Mouse (Mus musculus): ENCODE data around the gene A4gnt. TPM values are rescaled to one million over a fixed set of nuclear protein-coding genes. Genes with fewer than 3 reads are reported as not detected.

Gene A4gnt
- polyA plus RNA-seq, 1 experiment from 2014 or later, result not detected

DNA sequence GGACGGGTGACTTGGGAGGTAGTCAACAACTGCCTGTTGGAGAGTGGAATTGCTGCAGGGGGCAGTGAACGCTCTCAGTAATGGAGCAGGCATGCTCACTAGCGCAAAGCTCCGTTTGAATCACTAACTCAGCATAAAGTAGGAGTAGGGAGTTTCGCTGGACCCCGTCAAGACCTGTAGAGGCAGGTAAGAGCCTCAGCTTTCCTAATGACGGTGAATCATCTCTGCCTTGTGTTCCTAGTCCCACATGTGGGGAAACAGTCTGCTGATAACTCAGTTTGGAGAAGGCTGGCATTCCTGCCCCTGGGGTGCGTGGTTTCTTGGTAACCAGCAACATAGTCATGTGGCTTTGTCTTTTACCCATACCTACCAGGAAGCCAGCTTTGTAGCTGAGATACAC is 20.0 kb downstream of the A4gnt start:
- H3K4me3 ChIP-seq (ENCODE audit: low read depth, low read length), result no peak overlapping the region; the same call in 1 of the 2 replicates
- DNase-seq (peak; percentile 11), ATAC-seq (ENCODE audit: insufficient read depth) (no peak)
- TF ChIP-seq CTCF (IDR thresholded peaks at IDR 0.05; ENCODE audit: low read depth), result no peak
- H3K4me2 ChIP-seq, result peak overlapping the region; percentile 75
- H3K27me3 ChIP-seq (ENCODE audit: insufficient read depth, low read length), result no peaks in the 10 kb centered on the region
- no peaks in the 10 kb centered on the region for H3K9me3 ChIP-seq (ENCODE audit: low read depth, low read length)
- H3K9ac ChIP-seq, result peak overlapping the region; percentile 4; the same call in 1 of the 2 replicates
- peaks cover 31% of the 10 kb centered on the region for H3K36me3 ChIP-seq (ENCODE audit: insufficient read depth)
- WGBS, result 67% methylated on average over 8 of the region's 8 CpGs
- peaks cover 5% of the 10 kb centered on the region; the same call in 1 of the 2 replicates for H3K4me1 ChIP-seq (ENCODE audit: insufficient read depth)
- no peak overlapping the region for H3K27ac ChIP-seq (ENCODE audit: low read depth)

DNA sequence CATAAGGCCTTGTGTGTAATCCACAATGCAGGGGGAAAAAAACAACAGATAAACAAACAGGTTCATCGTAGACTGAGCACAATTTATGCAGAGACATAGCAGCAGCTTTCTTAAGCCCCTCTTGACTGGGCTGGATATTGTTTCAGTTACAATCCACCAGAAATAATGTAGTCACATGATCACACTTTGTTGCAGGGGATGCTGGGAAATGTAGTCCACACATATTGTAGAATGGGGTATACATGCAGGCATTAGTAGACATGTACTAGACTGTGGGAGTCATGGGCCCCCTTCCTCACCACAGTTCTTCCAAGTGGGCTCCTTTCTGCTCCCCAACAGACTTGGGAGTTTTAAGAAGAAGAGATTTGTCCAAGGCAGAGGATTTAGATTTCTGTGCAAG is 24.5 kb downstream of the A4gnt start:
- Histone ChIP-seq H3K36me3 (ENCODE audit: insufficient read depth) (peaks cover 71% of the 10 kb centered on the region), H3K4me2 (no peak overlapping the region), H3K4me1 (ENCODE audit: insufficient read depth) (no peaks in the 10 kb centered on the region), H3K27me3 (ENCODE audit: insufficient read depth, low read length) (no peaks in the 10 kb centered on the region), H3K9me3 (ENCODE audit: low read depth, low read length) (no peaks in the 10 kb centered on the region), H3K9ac (no peak overlapping the region), H3K27ac (ENCODE audit: low read depth) (no peak overlapping the region), H3K4me3 (ENCODE audit: low read depth, low read length) (no peak overlapping the region)
- DNase-seq (no peak), ATAC-seq (ENCODE audit: insufficient read depth) (peak; percentile 12; the same call in 1 of the 2 replicates)
- WGBS, result 89% methylated on average over 1 of the region's 1 CpGs
- TF ChIP-seq CTCF (IDR thresholded peaks at IDR 0.05; ENCODE audit: low read depth), result no peak

DNA sequence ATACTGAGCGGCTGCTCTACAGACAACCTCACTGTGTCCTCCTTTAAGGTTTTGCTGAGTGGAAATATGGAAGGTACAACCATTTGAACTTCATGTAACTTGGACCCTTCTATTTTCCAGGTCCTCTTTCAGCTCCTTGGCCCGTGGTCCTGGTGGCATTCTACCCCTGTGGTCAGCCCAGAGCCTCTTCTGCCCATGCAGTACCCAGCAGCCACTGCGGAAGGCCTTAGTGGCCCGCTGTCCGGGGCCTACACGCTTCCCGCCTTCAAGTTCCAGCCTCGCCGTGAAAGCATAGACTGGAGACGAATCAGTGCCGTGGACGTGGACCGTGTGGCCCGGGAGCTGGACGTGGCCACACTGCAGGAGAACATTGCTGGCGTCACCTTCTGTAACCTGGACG is 24.9 kb downstream of the A4gnt start:
- no peak for ATAC-seq (ENCODE audit: insufficient read depth)
- Histone ChIP-seq H3K9me3 (ENCODE audit: low read depth, low read length) (no peaks in the 10 kb centered on the region), H3K9ac (no peak overlapping the region), H3K27ac (ENCODE audit: low read depth) (no peak overlapping the region), H3K4me1 (ENCODE audit: insufficient read depth) (no peaks in the 10 kb centered on the region), H3K27me3 (ENCODE audit: insufficient read depth, low read length) (no peaks in the 10 kb centered on the region), H3K4me3 (ENCODE audit: low read depth, low read length) (no peak overlapping the region), H3K36me3 (ENCODE audit: insufficient read depth) (peaks cover 75% of the 10 kb centered on the region), H3K4me2 (no peak overlapping the region)
- WGBS, result 95% methylated on average over 17 of the region's 17 CpGs
- no peak for TF ChIP-seq CTCF (IDR thresholded peaks at IDR 0.05; ENCODE audit: low read depth)
- DNase-seq, result no peak

DNA sequence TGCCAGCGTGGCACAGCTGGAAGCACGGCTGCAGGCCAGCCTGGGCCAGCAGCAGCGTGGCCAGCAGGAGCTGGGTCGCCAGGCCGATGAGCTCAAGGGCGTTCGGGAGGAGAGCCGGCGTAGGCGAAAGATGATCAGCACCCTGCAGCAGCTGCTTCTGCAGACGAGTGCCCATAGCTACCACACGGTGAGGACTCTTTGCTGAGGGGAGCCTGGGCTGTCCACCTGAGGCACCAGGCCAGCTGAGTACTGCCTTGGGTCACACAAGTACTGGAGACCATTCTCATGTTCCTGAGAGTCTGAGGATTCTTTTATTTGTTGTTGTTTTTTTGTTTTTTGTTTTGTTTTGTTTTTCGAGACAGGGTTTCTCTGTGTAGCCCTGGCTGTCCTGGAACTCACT is 25.4 kb downstream of the A4gnt start:
- no peak for DNase-seq
- H3K9me3 ChIP-seq (ENCODE audit: low read depth, low read length), result no peaks in the 10 kb centered on the region
- no peak overlapping the region for H3K27ac ChIP-seq (ENCODE audit: low read depth)
- no peak overlapping the region for H3K9ac ChIP-seq
- H3K27me3 ChIP-seq (ENCODE audit: insufficient read depth, low read length), result no peaks in the 10 kb centered on the region
- peaks cover 80% of the 10 kb centered on the region for H3K36me3 ChIP-seq (ENCODE audit: insufficient read depth)
- no peak for ATAC-seq (ENCODE audit: insufficient read depth)
- H3K4me2 ChIP-seq, result no peak overlapping the region
- 94% methylated on average over 13 of the region's 13 CpGs for WGBS
- H3K4me1 ChIP-seq (ENCODE audit: insufficient read depth), result no peaks in the 10 kb centered on the region
- no peak for TF ChIP-seq CTCF (IDR thresholded peaks at IDR 0.05; ENCODE audit: low read depth)
- no peak overlapping the region for H3K4me3 ChIP-seq (ENCODE audit: low read depth, low read length)

DNA sequence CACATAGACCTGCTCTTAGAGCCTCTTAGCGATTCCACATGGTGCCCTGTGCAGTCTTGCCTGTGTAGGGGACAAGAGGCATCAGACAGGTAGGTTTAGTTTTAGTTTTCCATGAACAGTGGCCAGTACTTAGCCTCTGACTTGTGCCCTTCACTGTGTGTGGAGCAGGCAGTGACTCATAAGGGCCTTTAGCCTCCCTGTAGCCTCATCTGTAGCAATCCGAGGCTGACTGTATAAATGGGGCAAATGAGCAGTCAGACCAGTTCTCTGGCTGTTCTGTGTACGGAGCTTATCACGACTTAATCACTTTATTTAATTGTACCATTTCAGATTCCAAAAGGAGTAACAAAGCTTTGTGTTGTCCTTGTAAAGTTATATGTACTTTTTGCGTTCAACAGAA is 27.7 kb downstream of the A4gnt start:
- no peaks in the 10 kb centered on the region for H3K4me1 ChIP-seq (ENCODE audit: insufficient read depth)
- ATAC-seq (ENCODE audit: insufficient read depth) (no peak), DNase-seq (no peak)
- no peaks in the 10 kb centered on the region for H3K27me3 ChIP-seq (ENCODE audit: insufficient read depth, low read length)
- no peak for TF ChIP-seq CTCF (IDR thresholded peaks at IDR 0.05; ENCODE audit: low read depth)
- no peak overlapping the region for H3K27ac ChIP-seq (ENCODE audit: low read depth)
- H3K9ac ChIP-seq, result no peak overlapping the region
- WGBS, result 83% methylated on average over 5 of the region's 5 CpGs
- H3K4me3 ChIP-seq (ENCODE audit: low read depth, low read length), result no peak overlapping the region
- no peak overlapping the region for H3K4me2 ChIP-seq
- peaks cover 87% of the 10 kb centered on the region for H3K36me3 ChIP-seq (ENCODE audit: insufficient read depth)
- H3K9me3 ChIP-seq (ENCODE audit: low read depth, low read length), result no peaks in the 10 kb centered on the region

DNA sequence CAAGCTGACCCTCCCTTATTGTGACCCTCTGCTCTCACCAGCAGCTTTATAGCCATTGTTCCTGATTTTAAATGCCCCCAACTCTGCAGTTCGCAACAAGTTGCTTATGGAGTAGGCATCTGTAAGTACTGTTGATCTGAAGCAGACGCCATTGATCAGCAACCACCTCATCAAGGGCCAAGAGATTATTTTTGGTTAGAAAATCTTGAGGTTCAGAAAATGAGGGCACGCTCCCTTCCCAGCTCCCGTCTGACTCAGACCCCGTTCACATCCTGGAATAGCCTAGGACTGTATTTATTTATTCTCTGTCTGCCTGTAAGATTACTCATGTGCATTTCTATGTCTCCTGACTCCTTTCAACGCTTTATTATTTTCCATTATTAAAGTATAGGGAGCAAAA is 33.1 kb downstream of the A4gnt start:
- no peaks in the 10 kb centered on the region for H3K4me1 ChIP-seq (ENCODE audit: insufficient read depth)
- DNase-seq (peak; percentile 55), ATAC-seq (ENCODE audit: insufficient read depth) (no peak)
- no peaks in the 10 kb centered on the region for H3K9me3 ChIP-seq (ENCODE audit: low read depth, low read length)
- TF ChIP-seq CTCF (IDR thresholded peaks at IDR 0.05; ENCODE audit: low read depth), result no peak
- WGBS, result 40% methylated on average over 6 of the region's 6 CpGs
- no peak overlapping the region for H3K4me2 ChIP-seq
- peaks cover 87% of the 10 kb centered on the region for H3K36me3 ChIP-seq (ENCODE audit: insufficient read depth)
- no peak overlapping the region for H3K9ac ChIP-seq
- no peaks in the 10 kb centered on the region for H3K27me3 ChIP-seq (ENCODE audit: insufficient read depth, low read length)
- H3K27ac ChIP-seq (ENCODE audit: low read depth), result no peak overlapping the region
- H3K4me3 ChIP-seq (ENCODE audit: low read depth, low read length), result no peak overlapping the region

DNA sequence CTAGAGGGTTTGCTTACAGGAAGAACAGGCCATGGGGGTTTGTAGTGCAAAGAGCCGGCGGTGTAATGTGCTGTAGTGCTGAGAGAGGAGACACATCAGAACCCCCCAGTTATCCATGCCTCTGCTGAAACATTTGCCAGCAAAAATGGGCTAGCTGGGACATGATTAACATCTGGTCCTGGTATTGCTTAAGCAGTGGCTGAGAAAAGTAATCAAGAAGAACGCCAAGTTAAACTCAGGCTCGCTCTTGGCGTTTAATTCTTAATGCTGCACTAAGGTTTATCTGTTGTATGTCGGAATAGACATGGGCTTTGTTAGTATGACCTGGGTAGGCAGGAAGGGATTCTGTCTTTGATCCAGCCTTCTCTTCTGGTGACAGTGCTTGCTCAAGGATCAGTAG is 33.8 kb downstream of the A4gnt start:
- peaks cover 90% of the 10 kb centered on the region for H3K36me3 ChIP-seq (ENCODE audit: insufficient read depth)
- ATAC-seq (ENCODE audit: insufficient read depth) (no peak), DNase-seq (no peak)
- WGBS, result 73% methylated on average over 6 of the region's 6 CpGs
- no peaks in the 10 kb centered on the region for H3K27me3 ChIP-seq (ENCODE audit: insufficient read depth, low read length)
- no peak for TF ChIP-seq CTCF (IDR thresholded peaks at IDR 0.05; ENCODE audit: low read depth)
- no peaks in the 10 kb centered on the region for H3K4me1 ChIP-seq (ENCODE audit: insufficient read depth)
- H3K4me3 ChIP-seq (ENCODE audit: low read depth, low read length), result no peak overlapping the region
- no peaks in the 10 kb centered on the region for H3K9me3 ChIP-seq (ENCODE audit: low read depth, low read length)
- no peak overlapping the region for H3K4me2 ChIP-seq
- no peak overlapping the region for H3K27ac ChIP-seq (ENCODE audit: low read depth)
- no peak overlapping the region for H3K9ac ChIP-seq

DNA sequence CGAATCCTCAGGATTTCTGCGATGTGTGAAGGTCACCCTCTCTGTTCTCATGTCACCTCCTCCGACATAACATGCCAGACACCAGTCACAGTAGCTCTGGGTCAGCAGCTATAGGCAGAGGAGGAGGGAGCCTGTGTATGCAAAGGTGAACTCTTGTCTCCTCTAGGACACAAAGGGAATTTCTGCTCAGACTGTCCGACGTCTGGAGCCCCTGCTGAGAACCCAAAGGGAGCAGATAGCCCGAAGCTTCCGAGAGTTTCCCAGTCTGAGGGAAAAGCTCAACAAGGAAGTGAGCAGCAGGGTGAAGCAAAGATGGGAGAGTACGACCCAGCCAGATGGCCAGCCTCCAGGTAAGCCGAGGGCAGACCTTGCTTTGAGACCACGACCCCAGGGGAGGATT is 48.5 kb downstream of the A4gnt start:
- Histone ChIP-seq H3K9ac (no peak overlapping the region), H3K4me1 (ENCODE audit: insufficient read depth) (no peaks in the 10 kb centered on the region), H3K27me3 (ENCODE audit: insufficient read depth, low read length) (no peaks in the 10 kb centered on the region), H3K4me3 (ENCODE audit: low read depth, low read length) (no peak overlapping the region), H3K27ac (ENCODE audit: low read depth) (no peak overlapping the region), H3K9me3 (ENCODE audit: low read depth, low read length) (no peaks in the 10 kb centered on the region), H3K4me2 (no peak overlapping the region), H3K36me3 (ENCODE audit: insufficient read depth) (peaks cover 85% of the 10 kb centered on the region)
- no peak for TF ChIP-seq CTCF (IDR thresholded peaks at IDR 0.05; ENCODE audit: low read depth)
- 83% methylated on average over 10 of the region's 10 CpGs for WGBS
- ATAC-seq (ENCODE audit: insufficient read depth) (no peak), DNase-seq (no peak)
